ENCODE assay signal across 9 mouse cellular contexts in the genomic region with DNA sequence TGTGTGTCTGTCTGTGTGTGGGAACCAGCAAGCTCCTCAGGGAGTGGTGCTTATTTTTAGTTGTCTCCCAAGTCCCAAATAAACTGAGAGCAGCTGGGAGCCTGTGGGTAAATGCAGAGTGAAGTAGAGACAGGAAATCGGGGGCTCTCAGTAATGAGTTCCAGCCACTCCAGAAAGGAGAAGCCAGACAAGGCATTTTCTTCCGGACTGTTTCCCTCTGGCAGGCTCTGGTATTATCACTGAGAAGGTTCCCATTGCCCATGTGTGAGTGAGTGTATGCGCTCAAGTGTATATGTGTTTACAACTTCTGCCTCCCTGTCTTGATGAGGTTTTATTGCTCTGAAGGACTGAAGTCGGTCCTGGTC. TPM values are rescaled to one million over a fixed set of nuclear protein-coding genes. Genes with fewer than 3 reads are reported as not detected.
DNase-seq lines count a peak whose midpoint lies in the region; ATAC-seq and TF ChIP-seq lines count a peak whose summit lies in the region.
"Had no signal": no experiment of that assay in that cellular context is flagged by ENCODE, and none has a peak within 500 bp of the region (broad histone marks: within the 10 kb centered on the region; RNA-seq: fewer than 3 reads in every experiment).

No protein-coding gene starts in this region.

- H3K9ac ChIP-seq in forebrain, postnatal 0 days = 0 out of 2 replicates have a peak overlapping the region, but pooled peaks have one; percentile 31
- H3K9ac ChIP-seq in hindbrain, embryonic 16.5 days (ENCODE audit: low read depth, low read length) = no peak overlapping the region

- DNase-seq in left cerebral cortex, postnatal 10 days (ENCODE audit: extremely low spot score in 1 of 2, low spot score in 2 of 2) = peak; percentile 22 to 37
- DNase-seq in left cerebral cortex, postnatal 4 days = no peak
- peak; percentile 20 for DNase-seq in forebrain, postnatal 0 days
- no peak for DNase-seq in midbrain, embryonic 10.5 days (ENCODE audit: low spot score)
- DNase-seq in cerebellum, postnatal 4 days (ENCODE audit: low spot score in 2 of 2) = no peak
- no peak for DNase-seq in layer of hippocampus, adult 8-10 months (ENCODE audit: low spot score in 2 of 2)
- no peak for DNase-seq in gastrocnemius, postnatal 10 days

- WGBS in forebrain, postnatal 0 days = 36% methylated on average over 4 of the region's 4 CpGs
- WGBS in hindbrain, embryonic 16.5 days = 43% methylated on average over 4 of the region's 4 CpGs
- WGBS in midbrain, embryonic 10.5 days = 53% methylated on average over 4 of the region's 4 CpGs

- TF ChIP-seq CTCF in forebrain, postnatal 0 days (IDR thresholded peaks at IDR 0.05; ENCODE audit: low read depth) = no peak

- H3K4me1 ChIP-seq in forebrain, postnatal 0 days (ENCODE audit: insufficient read depth) = no peaks in the 10 kb centered on the region
- H3K4me1 ChIP-seq in hindbrain, embryonic 16.5 days (ENCODE audit: control insufficient read depth, insufficient read depth, low read depth, low read length) = peaks cover 8% of the 10 kb centered on the region
- H3K4me1 ChIP-seq in midbrain, embryonic 10.5 days = peaks cover 71% of the 10 kb centered on the region

- no peaks in the 10 kb centered on the region for H3K27me3 ChIP-seq in forebrain, postnatal 0 days (ENCODE audit: insufficient read depth, low read length)
- H3K27me3 ChIP-seq in hindbrain, embryonic 16.5 days (replicated peaks; ENCODE audit: control insufficient read depth, insufficient read depth, low read length) = peaks cover 3% of the 10 kb centered on the region; the same call in 1 of the 2 replicates
- peaks cover 21% of the 10 kb centered on the region for H3K27me3 ChIP-seq in midbrain, embryonic 10.5 days (ENCODE audit: low read depth, poor library complexity, severe bottlenecking)

- intact Hi-C loops in left cerebral cortex, postnatal 10 days (cut with DNase I) = no loop called here
- intact Hi-C loops in left cerebral cortex, postnatal 4 days (cut with DNase I) = no loop called here

- H3K4me3 ChIP-seq in forebrain, postnatal 0 days (ENCODE audit: low read depth, low read length) = no peak overlapping the region
- no peak overlapping the region for H3K4me3 ChIP-seq in hindbrain, embryonic 16.5 days (ENCODE audit: low read length)
- peak overlapping the region; percentile 39; the same call in 1 of the 2 replicates for H3K4me3 ChIP-seq in midbrain, embryonic 10.5 days

- H3K27ac ChIP-seq in forebrain, postnatal 0 days (ENCODE audit: low read depth, low read length) = peak overlapping the region; percentile 64
- peak overlapping the region; percentile 66 for H3K27ac ChIP-seq in hindbrain, embryonic 16.5 days (ENCODE audit: low read depth, low read length)
- H3K27ac ChIP-seq in midbrain, embryonic 10.5 days (replicated peaks) = peak overlapping the region; percentile 86

- peak; percentile 34 for ATAC-seq in forebrain, postnatal 0 days
- ATAC-seq in hindbrain, embryonic 16.5 days = peak; percentile 27; the same call in 1 of the 2 replicates

- peak overlapping the region; percentile 38 for H3K4me2 ChIP-seq in forebrain, postnatal 0 days (ENCODE audit: low read depth)
- H3K4me2 ChIP-seq in hindbrain, embryonic 16.5 days (ENCODE audit: low read length) = peak overlapping the region; percentile 42

- H3K36me3 ChIP-seq in forebrain, postnatal 0 days (ENCODE audit: insufficient read depth) = no peaks in the 10 kb centered on the region
- H3K36me3 ChIP-seq in hindbrain, embryonic 16.5 days (ENCODE audit: control insufficient read depth, insufficient read depth, low read length) = no peaks in the 10 kb centered on the region
- H3K36me3 ChIP-seq in midbrain, embryonic 10.5 days = no peaks in the 10 kb centered on the region

- H3K9me3 ChIP-seq in forebrain, postnatal 0 days (ENCODE audit: low read length) = no peaks in the 10 kb centered on the region
- H3K9me3 ChIP-seq in hindbrain, embryonic 16.5 days (ENCODE audit: control insufficient read depth, low read length) = no peaks in the 10 kb centered on the region
- H3K9me3 ChIP-seq in midbrain, embryonic 10.5 days (replicated peaks) = no peaks in the 10 kb centered on the region

RNA-seq across cellular contexts. Expression of a gene that starts 40.2 kb away (rescaled TPM):
- not detected for total RNA-seq in left cerebral cortex, postnatal 10 days (2021)
- total RNA-seq in left cerebral cortex, postnatal 4 days (2021) = not detected
- not detected in 2 replicates for total RNA-seq in forebrain, postnatal 0 days (2014; rRNA removed)
- not detected in 2 replicates for polyA plus RNA-seq in forebrain, postnatal 0 days (2015; fragmentation: Nextera tagmentation; extraction: Ambion mirVana)
- not detected in 2 replicates for polyA plus RNA-seq in hindbrain, embryonic 16.5 days (2015; fragmentation: Nextera tagmentation; extraction: Ambion mirVana)
- not detected in 2 replicates for polyA plus RNA-seq in midbrain, embryonic 10.5 days (2016; fragmentation: Nextera tagmentation; extraction: Ambion mirVana)
- total RNA-seq in layer of hippocampus, adult 8-10 months (2022) = not detected
- total RNA-seq in gastrocnemius, postnatal 10 days (2021) = not detected
- total RNA-seq: heart, postnatal 36 days had no signal

Comparison
In these comparisons a context has a peak if more than half of its experiments do, and no peak if none do; other contexts are left out.
1. DNase-seq: peak in left cerebral cortex, postnatal 10 days (2 of 2) and forebrain, postnatal 0 days (single experiment); none in left cerebral cortex, postnatal 4 days (single experiment), midbrain, embryonic 10.5 days (single experiment), cerebellum, postnatal 4 days (0 of 2), layer of hippocampus, adult 8-10 months (0 of 2) and gastrocnemius, postnatal 10 days (single experiment).
2. Peak in every context shown above with its lines, with median percentiles within 50 percentile points of each other: H3K27ac ChIP-seq.